Mouse (Mus musculus) neural tube, embryonic 15.5 days (tissue): ENCODE measurements at regions not wholly inside any gene's neighbourhood (a gene's known extent, or its start where the extent isn't known, plus 50 kb on each side); places are given as distances from the start of the nearest gene placed in this dataset.

Experiments
- ATAC-seq: fragments of 200-750 bp; cut with Nextera tagmentation; 2 replicates; pipeline ENCODE4 v1.8.0; 2017; ENCODE audit warnings: mild to moderate bottlenecking, moderate TSS enrichment, moderate library complexity; ENCODE audit not compliant: low FRiP score
- H3K27ac ChIP-seq: fragments of 300-500 bp; sonication (generic); replicated peaks from 2 replicates; pipeline ENCODE4 v1.5.1; 2015; ENCODE audit warnings: mild to moderate bottlenecking, inconsistent platforms
- H3K27me3 ChIP-seq: fragments of 300-500 bp; sonication (generic); replicated peaks from 2 replicates; pipeline ENCODE4 v1.6.1; 2015; ENCODE audit warnings: inconsistent platforms
- H3K36me3 ChIP-seq: fragments of 300-500 bp; sonication (generic); 2 replicates; pipeline ENCODE4 v1.6.1; 2015; ENCODE audit warnings: inconsistent platforms
- H3K4me1 ChIP-seq: fragments of 300-500 bp; sonication (generic); 2 replicates; pipeline ENCODE4 v1.6.1; 2015; ENCODE audit warnings: inconsistent platforms
- H3K4me2 ChIP-seq: fragments of 300-500 bp; sonication (generic); 2 replicates; pipeline ENCODE4 v1.6.1; 2015; ENCODE audit warnings: inconsistent platforms, mild to moderate bottlenecking, moderate library complexity
- H3K4me3 ChIP-seq: fragments of 300-500 bp; sonication (generic); replicated peaks from 2 replicates; pipeline ENCODE4 v1.5.1; 2015; ENCODE audit warnings: mild to moderate bottlenecking, inconsistent platforms
- H3K9ac ChIP-seq: fragments of 300-500 bp; sonication (generic); replicated peaks from 2 replicates; pipeline ENCODE4 v1.6.1; 2015; ENCODE audit warnings: mild to moderate bottlenecking, inconsistent platforms
- H3K9me3 ChIP-seq: fragments of 300-500 bp; sonication (generic); replicated peaks from 2 replicates; pipeline ENCODE4 v1.6.1; 2016; ENCODE audit warnings: inconsistent platforms
- WGBS: fragments of 180-500 bp; shearing (Covaris S2); methylation state at CpG from one replicate; pipeline ENCODE4 v1.1.7; 2015; ENCODE audit warnings: mixed read lengths; 5-methylcytosine and 5-hydroxymethylcytosine counted together

DNA sequence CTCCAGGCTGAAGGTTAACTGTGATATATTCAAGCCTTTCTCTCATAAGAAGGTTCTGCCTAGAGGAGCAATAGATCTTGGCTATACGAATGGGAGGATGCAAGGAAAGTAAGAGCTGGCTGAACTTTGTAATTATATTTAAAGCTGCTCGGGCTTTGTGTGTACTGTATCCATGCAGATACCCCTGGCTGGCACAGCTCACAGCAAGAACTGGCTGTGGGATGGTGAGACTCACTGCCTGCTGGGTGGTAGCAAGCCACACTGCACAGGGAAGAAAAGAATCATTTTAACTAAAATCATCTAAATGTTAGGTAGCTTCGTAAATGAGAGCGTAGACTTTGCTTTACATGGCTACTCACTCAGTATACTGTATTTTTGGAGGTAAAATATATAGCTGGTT lies 599.2 kb downstream of the Bcl11a start:
- H3K27me3 ChIP-seq, result no peaks in the 10 kb centered on the region
- 76% methylated on average over 4 of the region's 4 CpGs for WGBS
- no peak overlapping the region for H3K27ac ChIP-seq
- no peak for ATAC-seq
- H3K4me2 ChIP-seq, result no peak overlapping the region
- H3K9ac ChIP-seq, result no peak overlapping the region
- no peak overlapping the region for H3K4me3 ChIP-seq
- no peaks in the 10 kb centered on the region for H3K36me3 ChIP-seq
- H3K9me3 ChIP-seq, result no peaks in the 10 kb centered on the region
- peaks cover 3% of the 10 kb centered on the region; the same call in 1 of the 2 replicates for H3K4me1 ChIP-seq

GRCm38 (mm10) chr11:24679581-24679980 lies 601.7 kb downstream of the Bcl11a start:
- no peak overlapping the region for H3K4me3 ChIP-seq
- H3K27me3 ChIP-seq, result no peaks in the 10 kb centered on the region
- 94% methylated on average over 5 of the region's 5 CpGs for WGBS
- no peaks in the 10 kb centered on the region for H3K36me3 ChIP-seq
- no peaks in the 10 kb centered on the region for H3K9me3 ChIP-seq
- no peak overlapping the region for H3K9ac ChIP-seq
- no peak overlapping the region for H3K27ac ChIP-seq
- H3K4me1 ChIP-seq, result no peaks in the 10 kb centered on the region
- ATAC-seq, result no peak
- H3K4me2 ChIP-seq, result no peak overlapping the region

DNA sequence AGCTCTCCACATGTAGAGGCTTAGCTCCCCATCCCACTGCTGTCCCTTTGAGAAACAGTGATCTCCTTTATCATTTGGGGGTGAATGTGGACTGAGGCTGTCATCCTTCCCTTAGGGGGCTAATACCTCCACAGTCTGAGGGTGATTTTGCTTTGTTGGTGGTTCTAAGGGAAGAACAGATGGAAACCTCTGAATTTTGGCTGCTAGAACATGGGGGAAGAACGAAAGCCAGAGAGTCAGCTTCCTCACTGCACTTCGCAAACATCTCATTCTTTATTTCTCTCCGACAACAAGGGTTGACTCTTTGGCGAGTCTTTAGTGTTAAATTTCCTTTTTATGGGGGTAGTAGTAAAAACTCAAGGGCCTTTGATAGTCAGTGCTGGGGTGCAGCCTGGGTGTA lies 604.6 kb downstream of the Bcl11a start:
- Histone ChIP-seq H3K4me2 (no peak overlapping the region), H3K9ac (no peak overlapping the region), H3K36me3 (no peaks in the 10 kb centered on the region), H3K27me3 (no peaks in the 10 kb centered on the region), H3K4me3 (no peak overlapping the region), H3K27ac (no peak overlapping the region), H3K4me1 (peaks cover 10% of the 10 kb centered on the region), H3K9me3 (no peaks in the 10 kb centered on the region)
- no peak for ATAC-seq
- 40% methylated on average over 4 of the region's 4 CpGs for WGBS

- no peaks in the 10 kb centered on the region for H3K9me3 ChIP-seq
- H3K4me1 ChIP-seq, result peaks cover 10% of the 10 kb centered on the region
- 15% methylated on average over 16 of the region's 16 CpGs for whole genome bisulfite sequencing
- peak; percentile 92 for ATAC-seq
- H3K4me3 ChIP-seq, result no peak overlapping the region
- H3K4me2 ChIP-seq, result peak overlapping the region; percentile 30; the same call in 1 of the 2 replicates
- peak overlapping the region; percentile 48; the same call in 1 of the 2 replicates for H3K27ac ChIP-seq
- H3K36me3 ChIP-seq, result no peaks in the 10 kb centered on the region
- H3K27me3 ChIP-seq, result no peaks in the 10 kb centered on the region
- no peak overlapping the region for H3K9ac ChIP-seq
Observed at GRCm38 (mm10) chr11:24685545-24686467, 608.0 kb downstream of the Bcl11a start.

- Histone ChIP-seq H3K9me3 (no peaks in the 10 kb centered on the region), H3K4me3 (no peak overlapping the region), H3K27ac (no peak overlapping the region), H3K4me2 (no peak overlapping the region), H3K9ac (no peak overlapping the region), H3K36me3 (no peaks in the 10 kb centered on the region), H3K27me3 (no peaks in the 10 kb centered on the region), H3K4me1 (peaks cover 10% of the 10 kb centered on the region)
- ATAC-seq, result no peak
- WGBS, result 94% methylated on average over 2 of the region's 2 CpGs
Observed at GRCm38 (mm10) chr11:24688160-24688782, 610.4 kb downstream of the Bcl11a start.

GRCm38 (mm10) chr11:24689807-24690333 lies 612.0 kb downstream of the Bcl11a start:
- no peaks in the 10 kb centered on the region for H3K36me3 ChIP-seq
- 53% methylated on average over 7 of the region's 7 CpGs for WGBS
- H3K4me1 ChIP-seq, result peaks cover 10% of the 10 kb centered on the region

DNA sequence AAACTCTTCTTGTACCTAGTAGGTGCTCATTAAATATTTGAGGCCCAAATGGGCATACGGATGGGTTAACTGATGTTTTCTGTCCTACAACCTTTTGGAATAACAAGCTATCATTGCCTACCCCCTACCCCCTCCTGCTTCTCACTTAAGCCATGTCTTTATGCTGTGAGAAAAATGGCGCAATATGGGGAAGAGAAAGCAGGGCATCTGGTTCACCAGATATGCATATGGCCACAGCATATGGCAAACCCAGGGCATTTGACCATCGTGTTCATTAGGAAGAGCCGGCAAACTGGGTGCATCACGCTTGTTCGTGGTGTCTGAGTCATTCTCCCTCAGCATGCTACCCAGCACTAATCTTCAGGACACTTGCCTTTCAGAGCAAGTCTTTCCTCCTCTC lies 616.1 kb downstream of the Bcl11a start:
- ATAC-seq, result no peak
- 89% methylated on average over 6 of the region's 6 CpGs for WGBS
- Histone ChIP-seq H3K27ac (no peak overlapping the region), H3K4me2 (no peak overlapping the region), H3K9ac (no peak overlapping the region), H3K36me3 (no peaks in the 10 kb centered on the region), H3K4me1 (no peaks in the 10 kb centered on the region), H3K27me3 (no peaks in the 10 kb centered on the region), H3K9me3 (no peaks in the 10 kb centered on the region), H3K4me3 (no peak overlapping the region)

More at GRCm38 (mm10) chr11:24689807-24690333, 612.0 kb downstream of the Bcl11a start:
- no peak overlapping the region for H3K4me3 ChIP-seq
- H3K27ac ChIP-seq, result no peak overlapping the region
- no peak overlapping the region for H3K9ac ChIP-seq
- H3K27me3 ChIP-seq, result no peaks in the 10 kb centered on the region
- no peak for ATAC-seq
- no peaks in the 10 kb centered on the region for H3K9me3 ChIP-seq
- H3K4me2 ChIP-seq, result no peak overlapping the region

- Histone ChIP-seq H3K4me3 (no peak overlapping the region), H3K36me3 (no peaks in the 10 kb centered on the region), H3K27me3 (no peaks in the 10 kb centered on the region), H3K27ac (no peak overlapping the region), H3K4me2 (no peak overlapping the region), H3K9ac (no peak overlapping the region), H3K4me1 (no peaks in the 10 kb centered on the region), H3K9me3 (no peaks in the 10 kb centered on the region)
- no peak for ATAC-seq
- 56% methylated on average over 5 of the region's 5 CpGs for WGBS
Observed at GRCm38 (mm10) chr11:24695010-24695720, 617.3 kb downstream of the Bcl11a start.

DNA sequence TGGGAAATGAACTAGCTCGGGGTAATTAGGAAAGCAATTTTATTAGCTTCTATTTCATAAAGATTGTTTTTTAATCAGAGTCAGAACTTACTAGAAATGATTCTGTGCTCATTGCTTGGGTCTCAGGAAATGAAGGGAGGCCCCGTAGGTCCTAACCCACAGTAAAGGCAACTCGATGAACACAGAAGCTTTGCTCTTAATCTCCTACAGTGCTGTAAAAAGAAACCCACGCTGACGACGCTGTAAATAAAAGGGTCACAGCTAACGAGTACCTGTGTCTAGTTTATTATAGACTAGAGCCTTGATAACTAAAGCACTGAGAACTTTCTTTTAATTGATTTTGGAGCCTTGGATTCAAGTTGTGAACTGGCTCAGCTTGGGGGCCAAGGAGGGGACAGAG lies 618.7 kb downstream of the Bcl11a start:
- no peak overlapping the region for H3K9ac ChIP-seq

GRCm38 (mm10) chr11:24708790-24709189 lies 630.9 kb downstream of the Bcl11a start:
- no peak for ATAC-seq
- WGBS, result 65% methylated on average over 3 of the region's 3 CpGs
- H3K4me2 ChIP-seq, result no peak overlapping the region
- no peak overlapping the region for H3K4me3 ChIP-seq
- H3K9me3 ChIP-seq, result no peaks in the 10 kb centered on the region
- no peak overlapping the region for H3K9ac ChIP-seq
- H3K27ac ChIP-seq, result no peak overlapping the region
- H3K4me1 ChIP-seq, result no peaks in the 10 kb centered on the region
- no peaks in the 10 kb centered on the region for H3K36me3 ChIP-seq
- H3K27me3 ChIP-seq, result no peaks in the 10 kb centered on the region

More for the DNA sequence above, 618.7 kb downstream of the Bcl11a start:
- Histone ChIP-seq H3K36me3 (no peaks in the 10 kb centered on the region), H3K9me3 (no peaks in the 10 kb centered on the region), H3K4me3 (no peak overlapping the region), H3K4me2 (no peak overlapping the region), H3K4me1 (no peaks in the 10 kb centered on the region), H3K27me3 (no peaks in the 10 kb centered on the region), H3K27ac (no peak overlapping the region)
- ATAC-seq, result no peak
- 24% methylated on average over 7 of the region's 7 CpGs for WGBS

- WGBS, result 41% methylated on average over 12 of the region's 12 CpGs
- ATAC-seq, result 0 out of 2 replicates have a peak, but pooled peaks have one; percentile 29
- Histone ChIP-seq H3K27me3 (no peaks in the 10 kb centered on the region), H3K9ac (no peak overlapping the region), H3K27ac (no peak overlapping the region; the same call in 1 of the 2 replicates), H3K4me1 (peaks cover 14% of the 10 kb centered on the region), H3K9me3 (no peaks in the 10 kb centered on the region), H3K36me3 (no peaks in the 10 kb centered on the region), H3K4me2 (peak overlapping the region; percentile 34), H3K4me3 (no peak overlapping the region)
Observed at GRCm38 (mm10) chr11:24716539-24717287, 638.9 kb downstream of the Bcl11a start.
